Mouse (Mus musculus) c-Kit-positive CD71-negative TER-119-negative erythroid progenitor cells, embryonic 14.5 days (primary cell): Measurements from ENCODE around the gene Hoxa10.

Experiments
- DNase-seq: peaks from one replicate; pipeline ENCODE4 v3.0.0-alpha.2; 2013; ENCODE audit warnings: low read depth

The Hoxa10 gene

GRCm38 (mm10) chr6:52203371-52204049 is 37.1 kb downstream of the Hoxa10 start:
- DNase-seq = no peak

GRCm38 (mm10) chr6:52203121-52203370 is 37.6 kb downstream of the Hoxa10 start:
- DNase-seq = no peak

GRCm38 (mm10) chr6:52202362-52203120 is 38.1 kb downstream of the Hoxa10 start:
- no peak for DNase-seq

GRCm38 (mm10) chr6:52201269-52201668 is 39.4 kb downstream of the Hoxa10 start:
- no peak for DNase-seq

GRCm38 (mm10) chr6:52200751-52201250 is 39.9 kb downstream of the Hoxa10 start:
- no peak for DNase-seq

- DNase-seq = no peak
These were observed 40.4 kb downstream of the Hoxa10 start for GRCm38 (mm10) chr6:52200073-52200750.

GRCm38 (mm10) chr6:52197271-52197670 is 43.4 kb downstream of the Hoxa10 start:
- no peak for DNase-seq

GRCm38 (mm10) chr6:52196811-52197210 is 43.8 kb downstream of the Hoxa10 start:
- DNase-seq = no peak

GRCm38 (mm10) chr6:52194690-52195089 is 46.0 kb downstream of the Hoxa10 start:
- no peak for DNase-seq

- peak; percentile 52 for DNase-seq
These were observed 48.6 kb downstream of the Hoxa10 start for GRCm38 (mm10) chr6:52191860-52192550.

GRCm38 (mm10) chr6:52190906-52191810 is 49.5 kb downstream of the Hoxa10 start, which contains the start of gene Hoxa4:
Hoxa4 (minus strand) TSS chr6:52191753.
- DNase-seq = no peak

- DNase-seq = no peak
These were observed 50.2 kb downstream of the Hoxa10 start for GRCm38 (mm10) chr6:52190410-52190809.

- no peak for DNase-seq
These were observed 50.7 kb downstream of the Hoxa10 start for GRCm38 (mm10) chr6:52189909-52190308.

GRCm38 (mm10) chr6:52189172-52189591 is 51.5 kb downstream of the Hoxa10 start:
- DNase-seq = no peak

GRCm38 (mm10) chr6:52186500-52186899 is 54.2 kb downstream of the Hoxa10 start:
- DNase-seq = no peak

GRCm38 (mm10) chr6:52185834-52186233 is 54.8 kb downstream of the Hoxa10 start:
- no peak for DNase-seq

- no peak for DNase-seq
These were observed 55.4 kb downstream of the Hoxa10 start for GRCm38 (mm10) chr6:52185222-52185621.

GRCm38 (mm10) chr6:52184668-52185067 is 56.0 kb downstream of the Hoxa10 start:
- no peak for DNase-seq

GRCm38 (mm10) chr6:52183311-52184080 is 57.2 kb downstream of the Hoxa10 start:
- DNase-seq = no peak

- DNase-seq = no peak
These were observed 57.9 kb downstream of the Hoxa10 start for GRCm38 (mm10) chr6:52182793-52183192.
